ENCODE assay signal across 14 mouse cellular contexts in genomic region chr16:37790781-37791175, GRCm38 (mm10). TPM values are rescaled to one million over a fixed set of nuclear protein-coding genes. Genes with fewer than 3 reads are reported as not detected.
DNase-seq lines count a peak whose midpoint lies in the region; ATAC-seq and TF ChIP-seq lines count a peak whose summit lies in the region.
"Had no signal": no experiment of that assay in that cellular context is flagged by ENCODE, and none has a peak within 500 bp of the region (broad histone marks: within the 10 kb centered on the region; RNA-seq: fewer than 3 reads in every experiment).

No protein-coding gene starts in this region.

- no peak overlapping the region for H3K9ac ChIP-seq in embryonic facial prominence, embryonic 12.5 days
- no peak overlapping the region for H3K9ac ChIP-seq in limb, embryonic 14.5 days (ENCODE audit: low read depth, low read length, severe bottlenecking)
- H3K9ac ChIP-seq: forebrain, postnatal 0 days; stomach, embryonic 15.5 days had no signal

- intact Hi-C loops in gastrocnemius, adult 2 months (cut with DNase I) = no loop called here
- intact Hi-C loops in heart, postnatal 14 days (cut with DNase I) = no loop called here

- no peaks in the 10 kb centered on the region for H3K9me3 ChIP-seq in embryonic facial prominence, embryonic 12.5 days
- no peaks in the 10 kb centered on the region for H3K9me3 ChIP-seq in limb, embryonic 14.5 days (ENCODE audit: control insufficient read depth, low read length)
- H3K9me3 ChIP-seq: stomach, embryonic 15.5 days had no signal

- WGBS in embryonic facial prominence, embryonic 12.5 days = 75% methylated on average over 8 of the region's 8 CpGs
- 55% methylated on average over 8 of the region's 8 CpGs for WGBS in limb, embryonic 14.5 days

- TF ChIP-seq CTCF in gastrocnemius, adult 2 months (IDR thresholded peaks at IDR 0.05) = no peak

- H3K4me3 ChIP-seq in gastrocnemius, adult 2 months = peak overlapping the region; percentile 33
- no peak overlapping the region for H3K4me3 ChIP-seq in embryonic facial prominence, embryonic 12.5 days
- H3K4me3 ChIP-seq in limb, embryonic 14.5 days (replicated peaks; ENCODE audit: low read length) = no peak overlapping the region
- H3K4me3 ChIP-seq: stomach, embryonic 15.5 days had no signal

- no peak overlapping the region; the same call in 1 of the 2 replicates for H3K4me2 ChIP-seq in embryonic facial prominence, embryonic 12.5 days (replicated peaks)
- H3K4me2 ChIP-seq in limb, embryonic 14.5 days (replicated peaks; ENCODE audit: low read depth, low read length, severe bottlenecking) = 0 out of 2 replicates have a peak overlapping the region, but pooled peaks have one; percentile 10
- H3K4me2 ChIP-seq: midbrain, embryonic 11.5 days; stomach, embryonic 15.5 days had no signal

- no peak for TF ChIP-seq POLR2A in limb, embryonic 14.5 days (IDR thresholded peaks at IDR 0.05; ENCODE audit: borderline replicate concordance, extremely low read depth, insufficient read depth, insufficient read length)

- H3K27ac ChIP-seq in gastrocnemius, adult 2 months = peak overlapping the region; percentile 78
- H3K27ac ChIP-seq in embryonic facial prominence, embryonic 12.5 days = peak overlapping the region; percentile 95
- H3K27ac ChIP-seq in limb, embryonic 14.5 days (replicated peaks; ENCODE audit: low read depth, low read length) = peak overlapping the region; percentile 56; the same call in 1 of the 2 replicates
- H3K27ac ChIP-seq: hindbrain, postnatal 0 days; stomach, embryonic 15.5 days had no signal

- peaks cover 56% of the 10 kb centered on the region for H3K4me1 ChIP-seq in embryonic facial prominence, embryonic 12.5 days
- peaks cover 60% of the 10 kb centered on the region for H3K4me1 ChIP-seq in limb, embryonic 14.5 days (ENCODE audit: control insufficient read depth, insufficient read depth, low read length)

- no peak for ATAC-seq in embryonic facial prominence, embryonic 12.5 days (ENCODE audit: insufficient number of reproducible peaks, insufficient read depth, low FRiP score, low TSS enrichment)
- no peak for ATAC-seq in limb, embryonic 14.5 days (ENCODE audit: low FRiP score, low read depth)
- no peak for ATAC-seq in inflammation-experienced regulatory T-cells, adult 6 months
- ATAC-seq: forebrain, postnatal 0 days; hindbrain, postnatal 0 days had no signal

- H3K27me3 ChIP-seq in embryonic facial prominence, embryonic 12.5 days = no peaks in the 10 kb centered on the region
- H3K27me3 ChIP-seq in limb, embryonic 14.5 days (ENCODE audit: control insufficient read depth, insufficient read depth, low read length) = no peaks in the 10 kb centered on the region
- H3K27me3 ChIP-seq: stomach, embryonic 15.5 days had no signal

- peaks cover 48% of the 10 kb centered on the region for H3K36me3 ChIP-seq in embryonic facial prominence, embryonic 12.5 days
- H3K36me3 ChIP-seq in limb, embryonic 14.5 days (ENCODE audit: control insufficient read depth, insufficient read depth, low read length) = peaks cover 52% of the 10 kb centered on the region

- DNase-seq in gastrocnemius, adult 2 months = peak; percentile 40
- no peak for DNase-seq in gastrocnemius, adult 8-10 months (ENCODE audit: low spot score in 2 of 2)
- peak; percentile 42 to 54 for DNase-seq in heart, postnatal 14 days
- DNase-seq in limb, embryonic 14.5 days (ENCODE audit: low spot score) = no peak
- no peak for DNase-seq in left cerebral cortex, adult 9 months (ENCODE audit: low spot score in 2 of 2)
- no peak for DNase-seq in cerebellum, adult 8-10 months
- DNase-seq: adrenal gland, adult 8-10 months; B cell, adult 2 months; forebrain, postnatal 0 days had no signal

RNA-seq across cellular contexts. Expression of gene Fstl1, which starts 14.1 kb away (rescaled TPM):
- 10 to 100 TPM; 30.2 to 54.1 TPM for total RNA-seq in gastrocnemius, adult 2 months (2021)
- total RNA-seq in gastrocnemius, adult 8-10 months (2022) = 10 to 100 TPM; 19.3 to 28.8 (median 21.9) TPM
- 512 and 537 TPM in 2 replicates for polyA plus RNA-seq in embryonic facial prominence, embryonic 12.5 days (2016; fragmentation: Nextera tagmentation; extraction: Ambion mirVana)
- 100 to 1,000 TPM; 221 to 228 TPM for total RNA-seq in heart, postnatal 14 days (2021)
- polyA plus RNA-seq in limb, embryonic 14.5 days (2012; rRNA removed) = 478 and 520 TPM in 2 replicates
- 865 and 910 TPM in 2 replicates for polyA plus RNA-seq in limb, embryonic 14.5 days (2014; fragmentation: Nextera tagmentation; extraction: Ambion mirVana)
- under 1 TPM in 1 of 3 experiments, not detected in 2; 0.27 TPM for polyA plus RNA-seq in inflammation-experienced regulatory T-cells, adult 6 months (2017; shearing (Covaris generic))

Comparison
In these comparisons a context has a peak if more than half of its experiments do, and no peak if none do; other contexts are left out.
1. DNase-seq: peak in gastrocnemius, adult 2 months (single experiment) and heart, postnatal 14 days (2 of 2); none in gastrocnemius, adult 8-10 months (0 of 2), limb, embryonic 14.5 days (single experiment), left cerebral cortex, adult 9 months (0 of 2) and cerebellum, adult 8-10 months (single experiment).
2. RNA of gene Fstl1, which starts 14.1 kb away (total RNA-seq): 221 to 228 TPM in heart, postnatal 14 days; 30.2 to 54.1 TPM in gastrocnemius, adult 2 months and 19.3 to 28.8 TPM in gastrocnemius, adult 8-10 months; every median in the first group is over 4 times any median in the second.
3. Peak in every context shown above with its lines, with median percentiles within 50 percentile points of each other: H3K27ac ChIP-seq.